Mouse (Mus musculus) ES-Bruce4 (cell line): ENCODE results near the gene Gab2.

Experiments used
- CTCF ChIP-seq: IDR thresholded peaks from one replicate; pipeline ENCODE4 v1.8.1; 2011; ENCODE audit warnings: low read depth, low read length
- POLR2A ChIP-seq: IDR thresholded peaks from one replicate; pipeline ENCODE4 v1.8.1; 2011; ENCODE audit warnings: low read length; ENCODE audit not compliant: insufficient read depth

- TF ChIP-seq CTCF (no peak), POLR2A (no peak)
Observed at GRCm38 (mm10) chr7:97351792-97352513, 270.6 kb downstream of the Gab2 start.
